Mouse (Mus musculus) testis, adult 2 months (tissue): Measurements from ENCODE around the gene Rab11fip4.

Experiments
- CTCF ChIP-seq: fragments of 200-500 bp; IDR thresholded peaks from 2 replicates; pipeline ENCODE4 v1.5.1; 2012; ENCODE audit warnings: low read depth, mild to moderate bottlenecking, inconsistent platforms, low read length, moderate library complexity; ENCODE audit not compliant: control insufficient read depth, insufficient read depth, insufficient replicate concordance
- POLR2A ChIP-seq: fragments of 200-500 bp; IDR thresholded peaks from 2 replicates; pipeline ENCODE4 v1.6.1; 2012; ENCODE audit warnings: low read depth, mild to moderate bottlenecking, inconsistent platforms, low read length, moderate library complexity; ENCODE audit not compliant: control insufficient read depth

- TF ChIP-seq POLR2A: no peak
- TF ChIP-seq CTCF: no peak
Measured at GRCm38 (mm10) chr11:79707084-79707483, 116.1 kb downstream of the Rab11fip4 start.
